Mouse (Mus musculus): Measurements from ENCODE around the gene Ccdc186. TPM values are rescaled to one million over a fixed set of nuclear protein-coding genes. Genes with fewer than 3 reads are reported as not detected.

Ccdc186 gene
- 17.0 and 18.4 TPM in 2 replicates for polyA plus RNA-seq (2021; fragmentation: Nextera tagmentation)
- long read RNA-seq, experiment 1, partial matches to known transcripts, result 52 of 60 reads
- long read RNA-seq, experiment 1, other reads (novel, unspliced or antisense), result 8 of 60 reads
- long read RNA-seq, experiment 2, full-length matches to known transcripts, result 9 of 94 reads
- long read RNA-seq, experiment 2, partial matches to known transcripts, result 58 of 94 reads
- long read RNA-seq, experiment 2, other reads (novel, unspliced or antisense), result 27 of 94 reads

GRCm38 (mm10) chr19:56821798-56822447 is at the start of gene Ccdc186:
Gene Ccdc186, minus strand, starts transcription at chr19:56822190.

GRCm38 (mm10) chr19:56826047-56826631 is 4.1 kb upstream of the Ccdc186 start, which contains the start of gene Tdrd1:
Gene Tdrd1, plus strand, starts transcription at chr19:56826209.

Other genes with a start within 250 kb of the Ccdc186 start
- 2.6 and 2.9 TPM in 2 replicates for gene Adrb1, start 100.0 kb downstream of the Ccdc186 start, polyA plus RNA-seq (2021; fragmentation: Nextera tagmentation)
- gene Tdrd1, start 4.0 kb upstream of the Ccdc186 start, polyA plus RNA-seq (2021; fragmentation: Nextera tagmentation), result 0.08 and 0.13 TPM in 2 replicates
- not detected in 2 replicates for gene Vwa2, start 52.1 kb upstream of the Ccdc186 start, polyA plus RNA-seq (2021; fragmentation: Nextera tagmentation)
- gene Afap1l2, start 186.0 kb upstream of the Ccdc186 start, polyA plus RNA-seq (2021; fragmentation: Nextera tagmentation), result 3.7 and 4.1 TPM in 2 replicates

All from layer of hippocampus, adult 6 months (tissue).